Mouse (Mus musculus) hindbrain, embryonic 13.5 days (tissue): ENCODE measurements around the gene Ampd2. TPM values are rescaled to one million over a fixed set of nuclear protein-coding genes. Genes with fewer than 3 reads are reported as not detected.
A peak's percentile ranks its signal among the peaks of the same experiment; 100 is the strongest.

Source experiments
- ATAC-seq: fragments of 200-750 bp; cut with Nextera tagmentation; 2 replicates; pipeline ENCODE4 v1.8.0; 2017; ENCODE audit warnings: moderate TSS enrichment; ENCODE audit not compliant: low FRiP score
- H3K27ac ChIP-seq: fragments of 300-500 bp; sonication (generic); 2 replicates; pipeline ENCODE4 v1.5.1; 2015; ENCODE audit warnings: inconsistent platforms, mild to moderate bottlenecking, moderate library complexity
- H3K27me3 ChIP-seq: fragments of 300-500 bp; sonication (generic); 2 replicates; pipeline ENCODE4 v1.6.1; 2015; ENCODE audit warnings: mild to moderate bottlenecking, inconsistent platforms
- H3K36me3 ChIP-seq: fragments of 300-500 bp; sonication (generic); 2 replicates; pipeline ENCODE4 v1.6.1; 2015; ENCODE audit warnings: mild to moderate bottlenecking, inconsistent platforms
- H3K4me1 ChIP-seq: fragments of 300-500 bp; sonication (generic); replicated peaks from 2 replicates; pipeline ENCODE4 v1.6.1; 2015; ENCODE audit warnings: inconsistent platforms
- H3K4me2 ChIP-seq: fragments of 300-500 bp; sonication (generic); 2 replicates; pipeline ENCODE4 v1.6.1; 2015; ENCODE audit warnings: inconsistent platforms, mild to moderate bottlenecking, moderate library complexity
- H3K4me3 ChIP-seq: fragments of 300-500 bp; sonication (generic); 2 replicates; pipeline ENCODE4 v1.5.1; 2015; ENCODE audit warnings: mild to moderate bottlenecking, inconsistent platforms
- H3K9ac ChIP-seq: fragments of 300-500 bp; sonication (generic); 2 replicates; pipeline ENCODE4 v1.6.1; 2015; ENCODE audit warnings: mild to moderate bottlenecking, inconsistent platforms
- H3K9me3 ChIP-seq: fragments of 300-500 bp; sonication (generic); 2 replicates; pipeline ENCODE4 v1.6.1; 2016; ENCODE audit warnings: inconsistent platforms
- WGBS: fragments of 180-500 bp; shearing (Covaris S2); methylation state at CpG from one replicate; pipeline ENCODE4 v1.1.7; 2015; 5-methylcytosine and 5-hydroxymethylcytosine counted together
- polyA plus RNA-seq: library from polyadenylated mRNA; unstranded; fragments of >200 nt; fragmentation: Nextera tagmentation; extraction: Ambion mirVana; gene quantifications from 2 replicates; pipeline ENCODE4 v1.2.1, GENCODE M21; 2015

Ampd2 gene
- polyA plus RNA-seq, 1 experiment from 2014 or later, result 50.9 TPM

GRCm38 (mm10) chr3:108061420-108061819 is 25.0 kb downstream of the Ampd2 start:
- 27% methylated on average over 7 of the region's 7 CpGs for WGBS
- no peak for ATAC-seq
- Histone ChIP-seq H3K9ac (no peak overlapping the region), H3K4me3 (no peak overlapping the region), H3K36me3 (no peaks in the 10 kb centered on the region), H3K4me1 (no peaks in the 10 kb centered on the region), H3K27me3 (0 out of 2 replicates have a peak, but pooled peaks cover 3% of the 10 kb centered on the region), H3K27ac (no peak overlapping the region), H3K4me2 (no peak overlapping the region), H3K9me3 (no peaks in the 10 kb centered on the region)

- H3K27me3 ChIP-seq, result no peaks in the 10 kb centered on the region
- 90% methylated on average over 5 of the region's 5 CpGs for WGBS
These were observed 36.0 kb downstream of the Ampd2 start for GRCm38 (mm10) chr3:108050493-108050892.

DNA sequence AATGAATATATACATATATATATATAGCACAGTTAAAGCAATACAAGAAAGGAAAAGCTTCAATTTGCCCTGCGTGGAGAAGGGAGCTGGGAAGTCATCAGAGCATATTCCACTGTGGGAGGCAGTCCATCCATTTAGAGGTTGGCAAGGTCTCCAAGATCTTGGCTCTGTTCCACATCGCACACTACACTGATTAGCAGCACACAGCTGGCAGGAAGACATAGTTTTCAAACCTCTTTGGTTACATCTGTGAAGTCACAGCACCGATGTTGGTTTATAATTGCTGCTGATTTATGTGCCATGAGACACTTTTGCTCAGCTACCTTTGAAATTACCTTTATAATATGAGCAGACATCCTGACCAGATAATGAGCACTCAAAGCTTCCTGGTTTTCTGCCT is 38.1 kb downstream of the Ampd2 start:
- 86% methylated on average over 3 of the region's 3 CpGs for WGBS
- H3K9me3 ChIP-seq, result no peaks in the 10 kb centered on the region
- H3K36me3 ChIP-seq, result no peaks in the 10 kb centered on the region
- H3K4me3 ChIP-seq, result no peak overlapping the region
- no peak overlapping the region for H3K27ac ChIP-seq
- H3K4me2 ChIP-seq, result no peak overlapping the region
- H3K4me1 ChIP-seq, result peaks cover 12% of the 10 kb centered on the region
- ATAC-seq, result no peak
- H3K27me3 ChIP-seq, result 0 out of 2 replicates have a peak, but pooled peaks cover 3% of the 10 kb centered on the region
- H3K9ac ChIP-seq, result no peak overlapping the region

More at GRCm38 (mm10) chr3:108050493-108050892, 36.0 kb downstream of the Ampd2 start:
- no peak for ATAC-seq
- Histone ChIP-seq H3K9ac (no peak overlapping the region), H3K9me3 (no peaks in the 10 kb centered on the region), H3K4me3 (no peak overlapping the region), H3K36me3 (no peaks in the 10 kb centered on the region), H3K4me2 (no peak overlapping the region), H3K4me1 (no peaks in the 10 kb centered on the region), H3K27ac (no peak overlapping the region)

DNA sequence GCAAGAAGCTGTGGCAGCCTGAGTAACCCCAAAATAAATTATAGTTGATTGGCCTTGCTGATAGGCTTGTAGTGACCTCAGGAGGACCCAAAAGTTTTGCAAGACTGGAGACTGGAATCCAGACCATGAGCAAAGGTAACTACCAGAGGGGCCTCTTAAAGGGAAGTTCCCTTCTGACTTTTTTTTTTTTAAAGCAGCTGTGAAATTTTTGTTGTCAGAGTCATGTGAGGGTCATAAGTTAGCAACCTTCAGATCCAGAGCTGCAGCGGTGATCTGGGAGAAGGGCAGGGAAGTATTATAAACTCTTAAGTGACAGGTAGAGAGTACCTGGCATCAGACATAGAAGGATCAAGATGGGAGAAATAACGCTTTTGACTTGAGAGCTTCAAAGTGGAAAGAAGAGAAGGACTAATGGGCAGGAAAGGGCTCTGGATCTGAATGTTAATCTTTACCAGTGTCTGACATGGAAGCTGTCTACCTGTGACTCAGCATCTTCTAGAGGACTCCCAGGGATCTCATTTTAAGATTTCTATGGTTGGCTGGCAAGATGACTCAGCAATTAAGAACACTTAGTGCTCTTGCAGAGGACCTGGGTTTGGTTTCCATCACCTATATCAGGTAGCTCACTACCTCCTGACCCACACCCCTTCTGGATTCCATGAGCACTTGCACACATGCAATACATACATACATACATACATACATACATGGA is 39.4 kb downstream of the Ampd2 start:
- WGBS, result 88% methylated on average over 2 of the region's 2 CpGs
- Histone ChIP-seq H3K27me3 (0 out of 2 replicates have a peak, but pooled peaks cover 5% of the 10 kb centered on the region), H3K36me3 (no peaks in the 10 kb centered on the region), H3K4me1 (peaks cover 12% of the 10 kb centered on the region), H3K9me3 (no peaks in the 10 kb centered on the region), H3K27ac (no peak overlapping the region), H3K4me3 (no peak overlapping the region), H3K4me2 (no peak overlapping the region), H3K9ac (no peak overlapping the region)
- no peak for ATAC-seq

- ATAC-seq, result peak; percentile 91
- H3K4me1 ChIP-seq, result peaks cover 12% of the 10 kb centered on the region
- 0 out of 2 replicates have a peak, but pooled peaks cover 5% of the 10 kb centered on the region for H3K27me3 ChIP-seq
- H3K36me3 ChIP-seq, result no peaks in the 10 kb centered on the region
- H3K4me3 ChIP-seq, result peak within 1 kb of the TSS; percentile 56
- H3K9me3 ChIP-seq, result no peaks in the 10 kb centered on the region
- peak within 1 kb of the TSS; percentile 73 for H3K9ac ChIP-seq
- WGBS, result 6% methylated on average over 29 of the region's 29 CpGs
- H3K27ac ChIP-seq, result peak within 1 kb of the TSS; percentile 67
- peak within 1 kb of the TSS; percentile 87 for H3K4me2 ChIP-seq
These were observed 41.9 kb downstream of the Ampd2 start, which contains the start of gene Gstm4 for GRCm38 (mm10) chr3:108044394-108045140. Gene Gstm4, minus strand, starts transcription at chr3:108044894.

- Histone ChIP-seq H3K9me3 (no peaks in the 10 kb centered on the region), H3K27ac (no peak overlapping the region), H3K9ac (no peak overlapping the region), H3K36me3 (no peaks in the 10 kb centered on the region), H3K4me3 (no peak overlapping the region), H3K27me3 (0 out of 2 replicates have a peak, but pooled peaks cover 1% of the 10 kb centered on the region), H3K4me2 (no peak overlapping the region), H3K4me1 (no peaks in the 10 kb centered on the region)
- WGBS, result 61% methylated on average over 5 of the region's 5 CpGs
- ATAC-seq, result no peak
These were observed 53.3 kb downstream of the Ampd2 start for GRCm38 (mm10) chr3:108033156-108033555.

- no peak overlapping the region for H3K9ac ChIP-seq
- no peaks in the 10 kb centered on the region for H3K4me1 ChIP-seq
- ATAC-seq, result no peak
- no peak overlapping the region for H3K4me3 ChIP-seq
- no peak overlapping the region for H3K27ac ChIP-seq
- H3K9me3 ChIP-seq, result no peaks in the 10 kb centered on the region
- no peaks in the 10 kb centered on the region for H3K27me3 ChIP-seq
- H3K4me2 ChIP-seq, result no peak overlapping the region
- no peaks in the 10 kb centered on the region for H3K36me3 ChIP-seq
These were observed 54.3 kb downstream of the Ampd2 start for GRCm38 (mm10) chr3:108032113-108032512.

- no peak for ATAC-seq
- H3K9ac ChIP-seq, result no peak overlapping the region
- H3K4me3 ChIP-seq, result no peak overlapping the region
- H3K4me2 ChIP-seq, result no peak overlapping the region
- H3K36me3 ChIP-seq, result no peaks in the 10 kb centered on the region
- no peaks in the 10 kb centered on the region for H3K4me1 ChIP-seq
- H3K27ac ChIP-seq, result no peak overlapping the region
- H3K27me3 ChIP-seq, result no peaks in the 10 kb centered on the region
- WGBS, result 44% methylated on average over 4 of the region's 4 CpGs
- H3K9me3 ChIP-seq, result no peaks in the 10 kb centered on the region
These were observed 57.6 kb downstream of the Ampd2 start for GRCm38 (mm10) chr3:108028641-108029365.

DNA sequence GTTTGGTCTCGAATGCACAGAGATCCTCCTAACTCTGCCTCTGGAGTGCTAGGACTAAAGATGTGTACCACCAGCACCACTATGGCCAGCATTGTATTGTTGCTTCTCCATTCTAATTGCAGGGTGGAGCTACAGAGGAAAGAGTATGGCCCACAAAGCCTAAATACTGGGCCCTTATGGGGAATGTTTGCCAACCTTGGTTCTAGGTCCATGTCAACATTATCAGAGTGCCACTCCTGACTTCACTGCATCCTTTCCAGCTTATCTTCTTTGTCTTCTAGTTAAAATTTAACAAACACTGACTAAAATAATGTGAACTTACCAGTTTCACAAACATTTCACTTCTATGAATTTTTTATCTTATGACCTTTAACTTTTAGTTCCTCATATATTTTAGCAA is 59.9 kb downstream of the Ampd2 start:
- no peaks in the 10 kb centered on the region for H3K36me3 ChIP-seq
- no peak overlapping the region for H3K4me2 ChIP-seq
- ATAC-seq, result no peak
- no peak overlapping the region for H3K27ac ChIP-seq
- no peaks in the 10 kb centered on the region for H3K27me3 ChIP-seq
- H3K9ac ChIP-seq, result no peak overlapping the region
- H3K9me3 ChIP-seq, result no peaks in the 10 kb centered on the region
- H3K4me3 ChIP-seq, result no peak overlapping the region
- 90% methylated on average over 1 of the region's 1 CpGs for WGBS
- H3K4me1 ChIP-seq, result no peaks in the 10 kb centered on the region

DNA sequence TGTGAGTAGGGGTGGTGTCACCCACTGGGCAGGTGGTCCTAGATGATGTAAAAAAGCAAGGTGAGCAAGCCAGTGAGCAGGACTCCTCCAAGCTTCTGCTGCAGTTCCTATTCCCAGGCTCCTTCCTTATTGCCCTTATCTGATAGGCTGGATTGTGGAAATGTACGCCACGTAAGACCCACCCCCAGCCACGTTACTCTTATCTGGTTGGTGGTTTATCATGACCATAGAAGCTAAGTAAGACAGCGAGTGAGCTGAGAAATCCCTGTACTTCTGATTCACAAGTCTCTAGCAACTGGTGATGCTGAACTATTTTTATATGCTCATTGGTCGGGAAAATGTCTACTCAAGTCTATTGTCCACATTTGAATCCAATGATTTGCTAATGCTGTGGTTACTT is 60.4 kb downstream of the Ampd2 start:
- Histone ChIP-seq H3K27me3 (no peaks in the 10 kb centered on the region), H3K4me3 (no peak overlapping the region), H3K36me3 (no peaks in the 10 kb centered on the region), H3K9me3 (no peaks in the 10 kb centered on the region), H3K27ac (no peak overlapping the region), H3K9ac (no peak overlapping the region), H3K4me2 (no peak overlapping the region), H3K4me1 (no peaks in the 10 kb centered on the region)
- whole genome bisulfite sequencing, result 84% methylated on average over 5 of the region's 5 CpGs
- no peak for ATAC-seq

- no peak for ATAC-seq
- no peak overlapping the region for H3K9ac ChIP-seq
- H3K36me3 ChIP-seq, result no peaks in the 10 kb centered on the region
- no peaks in the 10 kb centered on the region for H3K27me3 ChIP-seq
- H3K4me2 ChIP-seq, result no peak overlapping the region
- no peaks in the 10 kb centered on the region for H3K4me1 ChIP-seq
- H3K4me3 ChIP-seq, result no peak overlapping the region
- 86% methylated on average over 4 of the region's 4 CpGs for WGBS
- no peaks in the 10 kb centered on the region for H3K9me3 ChIP-seq
- H3K27ac ChIP-seq, result no peak overlapping the region
These were observed 61.1 kb downstream of the Ampd2 start for GRCm38 (mm10) chr3:108025318-108025717.
